Mouse (Mus musculus) kidney, postnatal 10 days (tissue): ENCODE measurements around the gene Dnmbp.

ENCODE experiments used
- DNase-seq: peaks from one replicate; pipeline ENCODE4 v3.0.0; 2021; ENCODE audit warnings: mixed read lengths

Gene Dnmbp

GRCm38 (mm10) chr19:43877364-43877763 is 62.6 kb downstream of the Dnmbp start:
- no peak for DNase-seq

GRCm38 (mm10) chr19:43875996-43876395 is 64.0 kb downstream of the Dnmbp start:
- no peak for DNase-seq

- DNase-seq: no peak
Observed at GRCm38 (mm10) chr19:43874351-43874750, 65.6 kb downstream of the Dnmbp start.

GRCm38 (mm10) chr19:43870418-43870817 is 69.6 kb downstream of the Dnmbp start:
- DNase-seq: no peak

- DNase-seq: no peak
Observed at GRCm38 (mm10) chr19:43857347-43857746, 82.6 kb downstream of the Dnmbp start.

- no peak for DNase-seq
Observed at GRCm38 (mm10) chr19:43852837-43853545, 87.0 kb downstream of the Dnmbp start.

- peak; percentile 27 for DNase-seq
Observed at GRCm38 (mm10) chr19:43851996-43852630, 87.9 kb downstream of the Dnmbp start.

- no peak for DNase-seq
Observed at GRCm38 (mm10) chr19:43850026-43850425, 90.0 kb downstream of the Dnmbp start.

- no peak for DNase-seq
Observed at GRCm38 (mm10) chr19:43847966-43848365, 92.0 kb downstream of the Dnmbp start.

GRCm38 (mm10) chr19:43847056-43847455 is 92.9 kb downstream of the Dnmbp start:
- no peak for DNase-seq

GRCm38 (mm10) chr19:43845331-43845908 is 94.6 kb downstream of the Dnmbp start:
- no peak for DNase-seq

- DNase-seq: no peak
Observed at GRCm38 (mm10) chr19:43843184-43843583, 96.8 kb downstream of the Dnmbp start.

- peak; percentile 89 for DNase-seq
Observed at GRCm38 (mm10) chr19:43832425-43833069, 107.4 kb downstream of the Dnmbp start.

- no peak for DNase-seq
Observed at GRCm38 (mm10) chr19:43826855-43827254, 113.1 kb downstream of the Dnmbp start.

- peak; percentile 33 for DNase-seq
Observed at GRCm38 (mm10) chr19:43815661-43816414, 124.2 kb downstream of the Dnmbp start.

GRCm38 (mm10) chr19:43813315-43813714 is 126.7 kb downstream of the Dnmbp start:
- no peak for DNase-seq

GRCm38 (mm10) chr19:43811419-43811818 is 128.6 kb downstream of the Dnmbp start:
- no peak for DNase-seq

- DNase-seq: no peak
Observed at GRCm38 (mm10) chr19:43809331-43809730, 130.7 kb downstream of the Dnmbp start.

- DNase-seq: no peak
Observed at GRCm38 (mm10) chr19:43803866-43804265, 136.1 kb downstream of the Dnmbp start.

GRCm38 (mm10) chr19:43801427-43802051 is 138.5 kb downstream of the Dnmbp start:
- no peak for DNase-seq

- no peak for DNase-seq
Observed at GRCm38 (mm10) chr19:43797216-43797615, 142.8 kb downstream of the Dnmbp start.
